Mouse (Mus musculus) CD4-positive helper T cell, adult 2 months (primary cell): ENCODE measurements around the gene Paqr4.
"Not testable (repeated sequence)": the region's sequence is repeated elsewhere in the genome, so short reads cannot be mapped to it uniquely, and the experiment has no call there.

Experiments
- DNase-seq: peaks from one replicate; pipeline ENCODE4 v3.0.0-alpha.2; 2012; ENCODE audit warnings: low read depth, missing footprints, low spot score

Gene Paqr4

GRCm38 (mm10) chr17:23740598-23741021 lies at the start of gene Paqr4:
Gene Paqr4, minus strand, starts transcription at chr17:23740867.
- no peak for DNase-seq

- no peak for DNase-seq
These were observed 49.1 kb upstream of the Paqr4 start for GRCm38 (mm10) chr17:23789749-23790268.

GRCm38 (mm10) chr17:23788973-23789372 lies 48.3 kb upstream of the Paqr4 start:
- no peak for DNase-seq

GRCm38 (mm10) chr17:23786510-23786931 lies 45.9 kb upstream of the Paqr4 start:
- no peak for DNase-seq

- DNase-seq = peak; percentile 82
These were observed 45.1 kb upstream of the Paqr4 start, which contains the start of gene Flywch2 for GRCm38 (mm10) chr17:23785561-23786471. Gene Flywch2, minus strand, starts transcription at chr17:23786081.

- no peak for DNase-seq
These were observed 42.7 kb upstream of the Paqr4 start for GRCm38 (mm10) chr17:23783352-23783751.

GRCm38 (mm10) chr17:23778447-23778846 lies 37.8 kb upstream of the Paqr4 start:
- DNase-seq = no peak

- no peak for DNase-seq
These were observed 36.5 kb upstream of the Paqr4 start for GRCm38 (mm10) chr17:23777141-23777540.

- DNase-seq = no peak
These were observed 35.5 kb upstream of the Paqr4 start for GRCm38 (mm10) chr17:23776216-23776615.

GRCm38 (mm10) chr17:23774090-23774489 lies 33.4 kb upstream of the Paqr4 start:
- peak; percentile 87 for DNase-seq

- DNase-seq = no peak
These were observed 33.0 kb upstream of the Paqr4 start for GRCm38 (mm10) chr17:23773676-23774075.

GRCm38 (mm10) chr17:23772219-23772556 lies 31.5 kb upstream of the Paqr4 start:
- not testable (repeated sequence) for DNase-seq

- peak; percentile 98 for DNase-seq
These were observed 30.9 kb upstream of the Paqr4 start, which contains the start of gene Flywch1 for GRCm38 (mm10) chr17:23771284-23772218. Gene Flywch1, minus strand, starts transcription at chr17:23771602.

GRCm38 (mm10) chr17:23770896-23771283 lies 30.2 kb upstream of the Paqr4 start:
- DNase-seq = no peak

- no peak for DNase-seq
These were observed 29.8 kb upstream of the Paqr4 start for GRCm38 (mm10) chr17:23770493-23770892.

- no peak for DNase-seq
These were observed 22.3 kb upstream of the Paqr4 start for GRCm38 (mm10) chr17:23762976-23763375.

- no peak for DNase-seq
These were observed 20.5 kb upstream of the Paqr4 start for GRCm38 (mm10) chr17:23761155-23761554.

- no peak for DNase-seq
These were observed 19.6 kb upstream of the Paqr4 start for GRCm38 (mm10) chr17:23760231-23760630.

GRCm38 (mm10) chr17:23758801-23759200 lies 18.1 kb upstream of the Paqr4 start:
- no peak for DNase-seq

- DNase-seq = no peak
These were observed 16.9 kb upstream of the Paqr4 start for GRCm38 (mm10) chr17:23757581-23757980.

GRCm38 (mm10) chr17:23755689-23756088 lies 15.0 kb upstream of the Paqr4 start:
- no peak for DNase-seq
